Mouse (Mus musculus): ENCODE data around the gene Mettl6.
"Not testable (repeated sequence)": the region's sequence is repeated elsewhere in the genome, so short reads cannot be mapped to it uniquely, and the experiment has no call there.

DNA sequence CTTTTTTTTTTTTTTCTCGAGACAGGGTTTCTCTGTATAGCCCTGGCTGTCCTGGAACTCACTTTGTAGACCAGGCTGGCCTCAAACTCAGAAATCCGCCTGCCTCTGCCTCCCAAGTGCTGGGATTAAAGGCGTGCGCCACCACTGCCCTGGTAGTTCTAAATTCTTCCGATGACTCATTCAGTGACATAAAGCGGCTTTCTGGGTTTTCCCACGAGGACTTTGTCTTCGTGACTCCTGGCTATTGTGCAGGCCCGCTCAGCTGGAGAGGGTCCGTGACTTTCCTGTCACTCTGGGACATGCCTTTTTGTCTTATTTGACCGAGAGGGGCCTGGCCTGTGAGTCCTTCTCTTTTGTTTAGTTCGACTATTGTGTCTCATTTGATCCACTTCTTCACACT, 40.9 kb downstream of the Mettl6 start:
- TF ChIP-seq TAL1, GATA1 (IDR thresholded peaks at IDR 0.05; ENCODE audit: low read length): not testable (repeated sequence)
